Mouse (Mus musculus) gastrocnemius, adult 2 months (tissue): ENCODE data around the gene Gpbar1. TPM values are rescaled to one million over a fixed set of nuclear protein-coding genes. Genes with fewer than 3 reads are reported as not detected.

Experiments used
- DNase-seq: peaks from one replicate; pipeline ENCODE4 v3.0.0; 2022
- H3K27ac ChIP-seq: fragments of 200-600 bp; 2 replicates; pipeline ENCODE4 v1.8.1; 2022; ENCODE audit warnings: mild to moderate bottlenecking
- H3K4me3 ChIP-seq: fragments of 200-600 bp; 2 replicates; pipeline ENCODE4 v1.8.1; 2022; ENCODE audit warnings: mild to moderate bottlenecking, moderate library complexity
- CTCF ChIP-seq: fragments of 200-600 bp; IDR thresholded peaks from 2 replicates; pipeline ENCODE4 v1.8.1; 2022; ENCODE audit warnings: antibody characterized with exemption, mild to moderate bottlenecking, moderate library complexity
- intact Hi-C: fragments of 180-260 bp; cut with DNase I; formaldehyde crosslinking; loops from one replicate; pipeline ENCODE4 v1.15.1; 2025
- total RNA-seq, 2 experiments: library from RNA; stranded (reverse); gene quantifications; 2 replicates each; pipeline ENCODE4 v1.2.3; 2021

The Gpbar1 gene
- total RNA-seq, 2 experiments from 2014 or later: not detected

- Histone ChIP-seq H3K27ac (peak overlapping the region; percentile 97), H3K4me3 (peak overlapping the region; percentile 97)
- no peak for DNase-seq
- intact Hi-C loops: no loop called here
- TF ChIP-seq CTCF: no peak
Measured at GRCm38 (mm10) chr1:74302835-74303234, 24.5 kb downstream of the Gpbar1 start.

DNA sequence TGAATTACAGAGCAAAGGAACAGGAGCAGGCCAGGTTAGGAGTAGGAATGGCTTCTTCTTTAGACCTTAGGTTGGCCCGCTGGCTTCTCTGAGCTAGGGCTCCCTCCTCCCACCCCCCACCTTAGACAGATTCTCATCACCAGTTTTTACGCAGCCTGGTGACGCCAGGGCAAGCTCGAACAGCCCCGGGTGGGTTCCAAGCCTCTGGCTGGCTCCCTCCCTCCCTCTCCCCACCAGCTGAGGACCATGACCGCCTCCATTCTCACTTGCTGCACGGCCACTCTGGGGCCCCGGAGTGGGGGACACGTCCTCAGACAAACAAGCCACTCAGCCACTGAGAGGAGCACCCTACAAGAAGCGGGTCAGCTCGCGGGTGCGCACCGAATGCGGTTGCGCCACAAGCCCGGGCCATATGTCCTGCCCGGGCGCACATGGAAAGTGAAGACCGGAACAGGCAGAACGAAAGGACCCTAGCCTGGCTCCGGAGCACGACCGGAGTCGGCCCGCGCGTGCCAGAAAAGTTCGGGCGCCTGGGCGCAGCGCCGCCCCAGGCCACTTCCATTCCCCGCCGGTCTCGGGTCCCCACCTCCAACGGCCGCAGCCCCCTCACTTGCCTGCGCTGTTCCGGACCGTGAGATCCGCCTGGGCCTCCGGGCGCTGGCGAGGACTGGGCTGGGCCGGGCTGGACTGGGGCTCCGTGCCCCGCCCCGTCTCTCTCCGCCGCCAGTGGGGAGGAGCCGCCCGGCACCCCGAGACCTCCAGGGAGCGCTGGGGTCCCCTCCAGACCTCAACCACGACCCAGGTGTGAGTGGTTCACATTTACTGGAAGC, 25.4 kb downstream of the Gpbar1 start:
- peak overlapping the region; percentile 97 for H3K27ac ChIP-seq
- peak; percentile 93 for DNase-seq
- peak; percentile 22; the same call in 1 of the 2 replicates for TF ChIP-seq CTCF
- peak overlapping the region; percentile 97 for H3K4me3 ChIP-seq
- intact Hi-C loops: no loop called here

DNA sequence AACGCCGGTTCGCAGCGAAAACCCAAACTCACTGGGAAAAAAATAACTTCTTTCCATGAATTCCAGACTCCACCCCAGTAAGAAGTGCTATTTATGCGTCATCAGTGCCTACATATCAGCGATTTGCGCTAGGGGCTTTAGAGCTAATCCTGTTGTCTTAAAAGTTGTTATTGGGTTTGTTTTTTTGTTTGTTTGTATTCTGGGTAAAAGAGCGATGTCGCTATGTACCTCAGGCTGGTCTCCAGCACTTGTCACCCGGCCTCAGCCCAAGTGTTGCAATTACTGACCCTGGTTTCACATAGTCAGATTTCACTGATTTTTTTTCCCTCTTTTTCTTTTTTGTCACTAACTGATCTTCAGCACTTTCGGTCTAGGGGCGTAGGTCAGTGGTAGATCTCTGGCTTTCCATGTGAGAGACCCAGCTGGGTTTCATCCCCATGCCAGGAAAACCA, 26.0 kb downstream of the Gpbar1 start:
- TF ChIP-seq CTCF: no peak
- peak; percentile 58 for DNase-seq
- H3K27ac ChIP-seq: peak overlapping the region; percentile 97
- intact Hi-C loops: no loop called here
- H3K4me3 ChIP-seq: peak overlapping the region; percentile 97

DNA sequence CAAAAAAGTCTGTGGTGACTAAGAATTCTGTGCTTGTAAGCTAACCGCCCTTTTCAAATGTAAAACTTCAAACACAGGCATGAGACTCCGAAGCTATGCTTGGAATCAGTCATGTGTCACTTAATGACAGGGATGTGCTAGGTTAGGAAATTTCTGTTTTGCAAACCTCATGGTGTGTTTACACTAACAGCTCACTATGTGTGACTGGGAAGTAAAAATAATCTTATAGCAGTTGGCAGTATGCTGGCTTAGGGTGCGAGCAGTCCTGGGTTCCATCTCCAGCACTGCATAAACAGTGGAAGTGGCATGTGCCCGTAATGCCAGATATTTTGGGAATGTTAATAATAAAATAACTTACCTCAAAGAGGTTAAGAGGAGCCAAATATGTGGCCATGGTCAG, 26.6 kb downstream of the Gpbar1 start:
- Histone ChIP-seq H3K4me3 (no peak overlapping the region), H3K27ac (peak overlapping the region; percentile 97; the same call in 1 of the 2 replicates)
- DNase-seq: no peak
- intact Hi-C loops: no loop called here
- no peak for TF ChIP-seq CTCF

- Histone ChIP-seq H3K27ac (peak within 1 kb of the TSS; percentile 97), H3K4me3 (peak within 1 kb of the TSS; percentile 97)
- intact Hi-C loops: no loop called here
- DNase-seq: no peak
- TF ChIP-seq CTCF: no peak
Measured at GRCm38 (mm10) chr1:74305522-74305921, 27.2 kb downstream of the Gpbar1 start, which contains the start of gene Tmbim1. Gene Tmbim1 (minus strand): TSS chr1:74305622.

- no peak for TF ChIP-seq CTCF
- Histone ChIP-seq H3K27ac (no peak overlapping the region), H3K4me3 (no peak overlapping the region)
- no peak for DNase-seq
- intact Hi-C loops: no loop called here
Measured at GRCm38 (mm10) chr1:74307146-74307545, 28.8 kb downstream of the Gpbar1 start.

DNA sequence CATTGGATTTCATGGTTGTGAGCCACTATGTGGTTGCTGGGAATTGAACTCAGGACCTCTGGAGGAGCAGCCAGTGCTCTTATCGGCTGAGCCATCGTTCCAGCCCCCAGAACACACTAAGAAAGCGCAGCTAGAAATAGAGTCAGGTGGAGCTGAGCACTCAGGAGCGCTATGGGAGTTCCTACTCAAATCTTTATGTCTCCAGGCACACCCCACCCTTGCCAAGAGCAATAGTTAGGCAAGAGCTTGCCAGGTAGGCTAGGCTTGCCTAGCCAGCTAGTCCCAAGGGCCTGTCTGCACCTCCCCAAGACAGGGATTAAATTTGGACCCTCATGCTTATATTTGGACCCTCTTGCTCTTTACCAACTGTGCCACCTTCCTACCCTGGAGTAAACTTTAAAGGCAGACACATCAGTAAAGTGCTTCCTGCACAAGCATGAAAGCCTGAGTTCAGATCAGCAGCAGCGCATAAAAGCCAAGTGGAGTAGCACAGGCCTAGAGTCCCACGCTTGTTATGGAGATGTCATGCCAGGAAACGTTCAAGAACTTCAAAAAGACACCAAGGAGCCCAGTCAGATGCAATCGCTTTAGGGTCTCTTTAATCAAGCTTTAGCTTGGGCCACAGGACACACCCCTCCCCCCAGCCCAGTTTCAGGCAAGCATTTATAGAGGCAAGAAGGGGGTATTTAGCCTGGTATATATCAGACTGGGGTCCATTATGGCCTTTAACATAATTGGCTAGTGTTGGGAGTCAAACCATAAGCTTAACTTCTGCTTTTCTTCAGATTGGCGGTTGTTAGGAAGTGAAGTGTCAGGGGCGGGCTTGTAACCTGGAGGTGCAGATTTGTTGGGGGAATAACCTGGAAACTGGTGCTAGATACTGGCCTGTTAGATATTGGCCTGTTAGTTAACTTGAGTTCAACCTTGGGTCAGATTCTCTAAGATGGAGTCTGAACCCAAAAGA, 29.9 kb downstream of the Gpbar1 start:
- Histone ChIP-seq H3K27ac (no peak overlapping the region), H3K4me3 (no peak overlapping the region)
- DNase-seq: no peak
- TF ChIP-seq CTCF: no peak
- intact Hi-C loops: no loop called here

GRCm38 (mm10) chr1:74309767-74310166, 31.4 kb downstream of the Gpbar1 start:
- Histone ChIP-seq H3K27ac (peak overlapping the region; percentile 43; the same call in 1 of the 2 replicates), H3K4me3 (no peak overlapping the region)
- no peak for TF ChIP-seq CTCF
- intact Hi-C loops: no loop called here
- no peak for DNase-seq

- peak; percentile 48 for DNase-seq
- peak; percentile 94; the same call in 1 of the 2 replicates for TF ChIP-seq CTCF
- no peak overlapping the region for H3K4me3 ChIP-seq
- intact Hi-C loops: loop anchor here (1.0 to 2.0 kb wide), 2 partner anchors 49 to 140 kb away; partner anchors contain the start of gene Catip
- H3K27ac ChIP-seq: no peak overlapping the region
Measured at GRCm38 (mm10) chr1:74313049-74313692, 34.8 kb downstream of the Gpbar1 start.

DNA sequence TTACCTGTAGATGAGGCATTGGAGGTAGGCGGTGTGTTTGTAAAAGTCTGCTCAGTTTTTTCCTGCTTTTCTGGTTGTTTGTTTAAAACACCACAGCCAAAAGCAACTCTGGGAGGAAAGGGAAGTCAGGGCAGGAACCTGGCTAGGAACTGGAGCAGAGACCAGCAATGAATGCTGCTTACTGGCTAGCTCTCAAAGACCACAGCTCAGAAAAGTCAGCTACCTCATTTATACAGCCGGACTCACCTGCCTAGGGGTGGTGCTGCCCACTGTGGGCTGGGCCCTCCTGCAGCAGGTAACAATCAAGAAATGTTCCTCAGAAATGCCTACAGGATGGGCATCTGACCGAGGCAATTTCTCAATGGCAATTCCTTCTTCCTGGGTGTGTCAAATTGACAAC, 36.4 kb downstream of the Gpbar1 start:
- no peak for TF ChIP-seq CTCF
- no peak for DNase-seq
- intact Hi-C loops: no loop called here
- peak overlapping the region; percentile 63 for H3K27ac ChIP-seq
- H3K4me3 ChIP-seq: no peak overlapping the region

DNA sequence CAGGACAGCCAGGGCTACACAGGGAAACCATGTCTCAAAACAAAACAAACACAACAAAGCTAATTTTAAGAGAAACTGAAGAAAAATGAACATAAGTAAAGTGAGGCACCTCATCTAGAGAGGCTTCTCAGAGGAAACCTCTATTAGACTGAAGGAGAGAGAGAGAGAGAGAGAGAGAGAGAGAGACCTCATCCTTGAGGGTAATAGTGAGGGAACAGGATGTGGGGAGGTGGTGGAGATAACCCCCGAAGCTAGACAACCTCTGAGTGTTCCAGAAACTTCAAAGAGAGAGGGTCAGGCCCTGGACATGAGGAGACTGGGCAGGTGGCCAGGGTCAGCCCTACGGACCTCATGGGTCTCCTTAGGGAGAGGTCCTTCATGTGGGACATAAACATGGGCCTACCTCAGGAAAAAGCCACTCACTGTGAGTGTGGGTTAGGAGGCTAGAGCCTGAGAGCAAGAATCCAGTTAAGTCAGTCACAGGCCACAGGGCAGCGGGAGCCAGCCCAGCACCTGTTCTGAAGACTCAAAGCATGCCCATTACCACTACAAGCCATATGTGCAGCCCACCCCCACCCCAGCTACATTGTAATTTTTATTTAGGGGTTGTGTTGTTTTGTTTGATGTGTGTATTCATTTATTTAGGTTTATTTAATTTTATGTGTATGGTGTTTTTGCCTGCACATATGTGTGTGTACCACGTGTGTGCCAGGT, 37.9 kb downstream of the Gpbar1 start:
- DNase-seq: no peak
- H3K27ac ChIP-seq: no peak overlapping the region
- H3K4me3 ChIP-seq: no peak overlapping the region
- intact Hi-C loops: no loop called here
- no peak for TF ChIP-seq CTCF

DNA sequence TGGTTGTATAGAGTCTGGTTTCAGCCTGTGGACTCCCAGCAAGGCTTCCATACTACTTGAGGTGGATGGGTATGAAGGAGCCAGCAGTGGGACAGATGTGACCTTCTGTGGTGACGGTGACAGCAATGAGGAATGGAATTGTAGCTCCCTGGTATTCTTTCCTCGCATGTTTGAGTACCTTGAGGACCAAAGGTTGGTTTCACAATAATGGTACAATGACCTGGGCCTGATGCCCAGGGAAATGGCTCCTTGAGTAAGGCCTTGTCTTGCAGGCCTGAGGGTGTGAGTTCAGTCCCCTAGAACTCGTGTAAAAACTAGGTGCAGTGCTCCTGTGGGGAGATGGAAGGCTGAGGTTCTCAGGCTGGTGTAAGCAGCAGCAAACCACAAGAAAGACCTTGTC, 40.4 kb downstream of the Gpbar1 start:
- TF ChIP-seq CTCF: no peak
- no peak for DNase-seq
- Histone ChIP-seq H3K4me3 (no peak overlapping the region), H3K27ac (no peak overlapping the region)
- intact Hi-C loops: no loop called here
